Mouse (Mus musculus): ENCODE measurements around the gene Slc38a9.

Slc38a9 gene

GRCm38 (mm10) chr13:112660574-112661381 is at the start of gene Slc38a9:
TSS of gene Slc38a9 (plus strand) at chr13:112660751.
- no peak for DNase-seq (ENCODE audit: extremely low read depth, low read depth, low spot score)

- no peak for DNase-seq (ENCODE audit: extremely low read depth, low read depth, low spot score)
These were observed 39.0 kb upstream of the Slc38a9 start for GRCm38 (mm10) chr13:112621592-112621991.

DNA sequence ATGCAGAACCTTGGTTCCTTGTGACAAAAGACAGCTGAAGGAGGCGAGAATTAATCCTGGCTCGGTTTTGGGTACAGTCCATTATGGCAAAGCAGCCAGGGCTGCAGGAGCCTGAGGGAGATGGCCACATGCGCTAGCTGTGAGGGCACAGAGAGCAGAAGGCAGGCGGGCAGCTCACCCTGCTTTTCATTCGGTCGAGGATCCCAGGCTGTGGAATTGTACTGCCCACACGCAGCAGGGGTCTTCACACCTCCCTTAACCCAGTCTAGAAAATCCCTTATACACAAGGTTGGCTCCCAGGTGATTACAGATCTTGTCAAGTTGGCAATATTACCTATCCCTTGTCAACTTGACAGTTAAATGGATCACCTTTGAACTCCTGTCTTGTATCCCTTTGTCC is 36.9 kb upstream of the Slc38a9 start:
- no peak for DNase-seq (ENCODE audit: extremely low read depth, low read depth, low spot score)

- DNase-seq (ENCODE audit: extremely low read depth, low read depth, low spot score): no peak
These were observed 35.9 kb upstream of the Slc38a9 start for GRCm38 (mm10) chr13:112624622-112625021.

DNA sequence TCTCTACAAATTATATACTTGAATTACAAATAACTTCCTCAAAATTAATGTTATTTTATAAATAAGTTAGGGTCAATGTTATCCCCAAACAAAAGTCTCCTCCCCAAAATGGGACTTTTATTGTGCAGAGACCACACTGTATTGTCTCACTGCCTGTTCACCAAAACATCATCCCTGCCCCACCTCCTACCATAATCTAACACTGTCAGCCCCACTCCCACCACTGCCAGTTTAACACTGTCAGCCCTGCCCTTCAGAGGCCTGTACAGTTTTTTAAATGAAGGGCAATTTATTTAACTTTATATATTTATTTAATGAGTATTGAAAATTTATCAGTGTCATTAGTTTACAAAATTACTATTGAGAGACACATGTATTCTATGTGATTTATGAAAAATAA is 35.0 kb upstream of the Slc38a9 start:
- no peak for DNase-seq (ENCODE audit: extremely low read depth, low read depth, low spot score)

DNA sequence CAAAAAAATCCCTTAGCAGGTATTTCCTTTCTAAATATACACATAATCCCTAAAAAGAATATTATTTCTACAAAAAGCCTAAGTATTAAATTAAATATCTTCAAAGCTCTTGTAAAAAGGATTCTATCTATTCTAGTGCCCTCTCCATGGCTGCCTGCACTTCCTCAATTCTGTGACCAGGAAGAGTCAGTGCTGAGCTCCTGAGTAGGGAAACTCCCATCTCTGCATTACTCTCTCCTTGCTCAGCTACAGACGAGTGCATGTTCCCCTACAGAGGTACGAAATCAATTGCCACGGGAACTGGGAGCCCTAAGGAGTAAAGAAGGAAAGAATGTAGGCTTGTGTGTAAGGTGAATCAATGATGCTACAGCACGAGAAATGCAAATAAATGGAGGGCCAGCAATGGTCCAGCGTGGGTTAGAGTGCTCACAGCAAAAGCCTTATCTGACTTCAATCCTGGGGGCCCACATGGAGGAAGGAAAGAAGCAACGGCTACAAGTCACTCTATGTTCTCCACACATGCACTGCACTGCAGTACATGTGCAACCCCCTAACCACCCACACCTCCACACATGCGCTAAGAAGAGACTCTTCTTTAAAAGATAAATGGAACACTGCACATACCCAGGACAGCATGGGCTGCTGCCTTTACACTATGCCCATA is 25.2 kb upstream of the Slc38a9 start:
- no peak for DNase-seq (ENCODE audit: extremely low read depth, low read depth, low spot score)

GRCm38 (mm10) chr13:112636498-112636897 is 24.1 kb upstream of the Slc38a9 start:
- no peak for DNase-seq (ENCODE audit: extremely low read depth, low read depth, low spot score)

DNA sequence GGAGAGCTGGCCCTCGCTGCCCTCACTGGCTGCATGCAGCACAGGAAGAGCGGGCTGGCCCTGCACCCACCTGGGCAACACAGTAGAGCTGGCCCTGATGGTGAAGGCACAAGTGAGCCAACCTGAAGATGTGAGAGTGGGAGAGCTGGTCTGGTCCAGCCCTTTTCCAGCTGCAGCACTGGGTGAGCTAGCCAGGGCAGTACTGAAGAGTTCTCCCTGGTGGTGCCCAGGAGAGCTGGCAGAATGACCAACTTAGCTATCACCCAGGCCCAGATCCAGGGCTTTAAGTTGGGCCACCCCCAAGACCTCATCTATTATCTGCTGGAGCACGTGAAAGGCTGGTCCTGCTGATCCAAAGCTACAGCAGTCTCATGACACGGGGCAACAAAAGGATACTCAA is 21.4 kb upstream of the Slc38a9 start:
- no peak for DNase-seq (ENCODE audit: extremely low read depth, low read depth, low spot score)

DNA sequence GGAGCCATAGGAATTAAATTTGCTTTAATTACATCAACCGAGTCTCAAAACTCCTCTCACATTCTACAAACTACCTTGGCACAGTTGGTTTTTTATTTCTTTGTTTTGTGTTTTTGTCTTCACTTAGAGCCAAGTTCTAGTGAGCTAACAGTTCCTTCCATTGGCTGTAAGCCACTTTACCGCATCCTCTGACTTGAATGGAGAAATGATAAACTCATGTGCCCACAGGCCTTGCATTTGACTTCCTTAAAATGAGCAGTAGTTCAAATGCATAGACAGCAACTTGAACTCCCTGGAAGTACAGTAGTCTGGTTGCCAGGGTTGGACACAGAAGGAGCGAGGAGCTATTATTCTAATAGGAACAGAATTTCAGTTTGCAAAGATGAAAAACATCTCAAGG is 17.7 kb upstream of the Slc38a9 start:
- no peak for DNase-seq (ENCODE audit: extremely low read depth, low read depth, low spot score)

DNA sequence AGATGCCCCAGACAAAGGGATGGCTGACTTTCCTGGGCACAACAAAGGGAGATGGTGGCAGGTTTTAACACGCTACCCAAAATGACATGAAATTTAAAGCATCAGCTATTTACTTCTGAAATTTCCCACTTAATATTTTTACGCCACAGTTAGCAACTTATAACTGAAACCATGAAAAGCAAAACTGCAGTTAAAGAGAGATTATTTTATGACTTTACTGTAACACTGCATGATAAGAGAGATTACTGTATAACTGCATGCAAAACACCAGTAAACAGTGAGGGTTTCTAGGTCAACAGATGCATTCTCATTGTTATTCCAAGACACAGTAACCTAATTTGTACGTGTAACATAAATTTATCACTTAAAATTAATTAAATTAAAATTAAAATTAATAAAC is 15.6 kb upstream of the Slc38a9 start:
- no peak for DNase-seq (ENCODE audit: extremely low read depth, low read depth, low spot score)

- no peak for DNase-seq (ENCODE audit: extremely low read depth, low read depth, low spot score)
These were observed 14.9 kb upstream of the Slc38a9 start for GRCm38 (mm10) chr13:112645529-112646186.

DNA sequence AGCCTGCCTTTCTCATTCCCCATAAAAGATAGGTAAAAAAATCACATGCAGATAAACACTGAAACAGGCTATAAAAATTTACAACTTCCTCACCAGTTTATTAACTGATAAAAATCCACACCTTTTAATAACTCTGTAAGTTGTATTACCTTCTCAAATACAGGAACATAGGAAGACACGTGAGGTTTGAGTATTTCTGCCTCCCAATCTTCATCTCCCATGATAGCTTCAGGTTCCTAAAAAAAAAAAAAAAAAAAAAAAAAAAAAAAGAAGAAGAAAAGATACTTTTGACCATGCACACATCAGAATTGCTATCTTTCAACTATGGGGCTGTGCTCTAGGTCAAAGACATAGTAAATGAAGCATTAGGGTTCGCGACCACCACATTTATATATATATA is 9.4 kb upstream of the Slc38a9 start:
- DNase-seq (ENCODE audit: extremely low read depth, low read depth, low spot score): no peak

- DNase-seq (ENCODE audit: extremely low read depth, low read depth, low spot score): no peak
These were observed 8.3 kb upstream of the Slc38a9 start, which contains the start of gene Ddx4 for GRCm38 (mm10) chr13:112652205-112652604. TSS of gene Ddx4 (minus strand) at chr13:112652475.

GRCm38 (mm10) chr13:112659986-112660573 is 471 bp upstream of the Slc38a9 start:
- DNase-seq (ENCODE audit: extremely low read depth, low read depth, low spot score): no peak

DNA sequence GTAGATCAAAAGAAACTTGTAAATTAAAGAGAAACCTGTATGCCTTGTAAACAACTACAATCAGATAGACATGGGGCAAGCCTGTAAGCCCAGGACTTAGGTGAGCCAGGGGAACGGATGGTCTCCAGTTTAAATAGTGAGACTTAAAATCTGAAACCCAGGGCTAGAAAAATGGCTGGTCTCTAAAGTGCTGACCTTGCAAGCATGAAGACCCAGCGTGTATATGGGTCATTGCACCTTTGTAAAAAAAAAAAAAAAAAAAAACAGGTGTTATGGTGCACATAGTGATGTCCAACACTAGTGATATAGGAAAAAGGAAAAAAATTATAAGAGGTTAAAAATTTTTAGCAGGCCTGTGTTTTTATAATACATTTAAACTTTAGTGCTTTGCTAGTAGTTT is 1.1 kb downstream of the Slc38a9 start:
- DNase-seq (ENCODE audit: extremely low read depth, low read depth, low spot score): no peak

- no peak for DNase-seq (ENCODE audit: extremely low read depth, low read depth, low spot score)
These were observed 6.0 kb downstream of the Slc38a9 start for GRCm38 (mm10) chr13:112666433-112667024.

DNA sequence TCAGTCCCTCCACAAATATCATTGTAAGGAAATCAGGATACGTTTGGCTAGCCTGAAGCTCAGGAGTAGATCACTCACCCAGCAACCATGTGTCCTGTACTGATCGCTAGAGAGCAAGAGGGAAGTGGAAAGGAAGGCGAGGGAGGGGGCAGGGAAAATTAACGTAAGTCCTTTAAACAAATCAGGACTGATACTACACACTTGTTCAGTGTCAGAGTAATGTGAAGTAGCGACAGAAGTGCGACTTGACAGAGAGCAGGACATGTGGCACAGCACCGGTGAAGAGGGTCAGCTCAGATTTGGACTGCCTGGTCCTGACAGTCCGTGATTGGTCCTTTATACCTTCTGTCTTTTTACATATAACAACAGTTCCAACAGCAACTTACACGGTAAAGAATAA is 6.7 kb downstream of the Slc38a9 start:
- no peak for DNase-seq (ENCODE audit: extremely low read depth, low read depth, low spot score)

- DNase-seq (ENCODE audit: extremely low read depth, low read depth, low spot score): no peak
These were observed 11.2 kb downstream of the Slc38a9 start for GRCm38 (mm10) chr13:112671708-112672107.

DNA sequence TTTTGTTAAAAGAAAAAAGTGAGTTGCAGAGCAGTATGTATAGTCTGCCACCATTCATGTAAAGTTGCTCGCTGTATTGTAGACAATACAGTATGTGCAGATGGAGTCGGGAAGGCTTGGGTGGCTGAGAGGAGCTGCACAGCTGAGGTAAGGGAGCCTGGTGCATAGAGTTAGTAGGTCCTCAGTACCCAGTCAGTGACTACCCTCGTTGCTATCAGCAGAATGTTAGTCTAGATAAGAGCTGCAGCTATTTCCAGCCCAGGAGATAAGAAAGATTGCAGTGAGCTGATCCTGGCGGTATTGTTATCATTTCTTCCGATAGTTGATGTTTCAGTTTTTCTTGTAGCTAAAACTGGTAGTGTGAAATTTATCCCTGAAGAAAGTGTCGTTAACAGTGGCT is 12.2 kb downstream of the Slc38a9 start:
- no peak for DNase-seq (ENCODE audit: extremely low read depth, low read depth, low spot score)

DNA sequence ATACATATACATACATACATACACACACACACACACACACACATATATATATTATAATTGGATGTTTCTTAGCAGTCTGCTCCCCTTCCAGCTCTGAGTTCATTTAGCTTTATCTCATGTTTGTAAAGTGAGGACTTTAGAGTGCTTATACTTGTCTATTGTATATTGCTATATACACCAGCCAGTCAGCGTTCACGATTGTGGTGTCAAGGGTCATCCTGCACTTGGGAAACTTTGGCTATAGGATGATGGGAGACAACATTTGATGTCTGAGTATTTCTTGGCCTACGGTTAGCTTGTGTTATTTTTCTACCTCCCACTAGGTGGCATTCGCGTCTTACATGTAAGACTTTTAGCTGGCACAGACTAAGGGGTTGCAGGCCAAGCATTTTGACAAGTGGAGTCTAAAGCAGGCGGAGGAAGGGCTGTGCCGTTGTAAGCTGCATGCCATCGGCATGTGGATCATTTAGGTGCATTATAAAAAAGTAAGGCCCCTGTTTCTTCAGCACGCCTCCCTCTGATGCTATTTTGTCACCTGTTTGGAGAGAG is 13.4 kb downstream of the Slc38a9 start:
- DNase-seq (ENCODE audit: extremely low read depth, low read depth, low spot score): no peak

- no peak for DNase-seq (ENCODE audit: extremely low read depth, low read depth, low spot score)
These were observed 17.6 kb downstream of the Slc38a9 start for GRCm38 (mm10) chr13:112678154-112678553.
